Mouse (Mus musculus) T-helper 17 cell (primary cell): ENCODE data around the gene Krt42.

Experiments used
- in situ Hi-C, 2 experiments: fragments of 300-600 bp; cut with MboI, MseI; formaldehyde crosslinking; loops; 1 replicate in 1 of 2; 2 replicates in 1 of 2; pipeline ENCODE4 v1.15.1; 2025; ENCODE audit warnings: high pct_unique_total_duplicates in 2 of 2

Krt42 gene

GRCm38 (mm10) chr11:100281596-100282544 lies 12.2 kb upstream of the Krt42 start:
- in situ Hi-C loops: loop anchor here (5.0 kb wide), 3 partner anchors 80 to 815 kb away; no protein-coding TSS in a partner anchor

GRCm38 (mm10) chr11:100278759-100279158 lies 9.1 kb upstream of the Krt42 start:
- in situ Hi-C loops: no loop called here

DNA sequence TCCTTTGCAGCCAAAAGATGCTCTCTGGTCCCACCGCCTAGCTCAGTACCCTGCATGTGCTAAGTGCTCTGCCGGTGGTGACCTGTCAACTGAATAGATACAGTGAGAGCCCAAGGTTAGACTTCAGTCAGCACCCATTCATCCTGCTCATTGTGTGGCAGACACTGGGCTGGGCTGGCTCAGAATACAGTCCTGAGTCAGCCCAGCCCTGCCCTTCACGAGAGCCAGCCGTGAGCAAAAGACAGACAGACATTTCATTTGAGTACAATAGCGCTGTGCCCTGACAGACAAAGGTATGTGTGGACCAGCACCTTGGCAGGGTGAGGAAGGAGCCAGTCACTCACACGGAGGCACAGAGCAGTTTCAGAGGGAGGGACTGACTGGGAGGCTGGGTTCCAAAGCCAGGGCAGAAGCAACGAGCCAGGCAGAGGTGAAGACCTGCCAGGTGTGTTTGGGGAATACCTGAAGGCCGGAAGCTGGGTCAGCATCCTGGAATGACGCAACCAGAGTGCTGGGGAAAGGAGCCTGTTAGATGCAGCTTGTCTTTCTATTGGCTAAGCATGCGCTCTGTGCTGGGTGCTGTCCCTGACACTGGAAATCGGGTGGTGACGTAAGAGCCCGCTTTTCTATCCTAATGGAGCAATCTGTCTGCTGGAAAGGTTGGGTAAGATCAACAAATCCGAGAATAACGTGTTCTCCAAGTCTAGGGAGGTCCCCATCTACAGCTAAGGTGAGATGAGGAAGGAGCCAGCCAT lies 8.2 kb upstream of the Krt42 start:
- in situ Hi-C loops: no loop called here

DNA sequence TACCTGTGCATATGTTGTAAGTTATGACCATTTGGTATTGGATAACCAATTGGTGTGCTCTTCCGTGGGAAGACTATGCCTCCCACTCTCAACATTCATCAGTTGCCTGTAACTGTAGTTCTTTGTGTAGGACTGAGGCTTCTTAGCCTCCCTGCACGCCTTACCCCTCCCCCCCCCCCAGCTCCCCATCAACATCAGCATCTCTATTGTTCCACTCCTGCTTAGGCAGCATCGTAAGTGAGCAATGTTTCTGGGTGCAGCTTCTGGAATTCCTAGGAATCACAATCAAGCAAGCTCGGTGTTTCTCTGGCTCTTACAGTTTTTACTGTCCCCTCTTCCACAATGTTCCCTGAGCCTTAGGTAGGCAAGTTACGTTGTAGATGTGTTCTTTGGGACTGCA lies 5.8 kb upstream of the Krt42 start:
- in situ Hi-C loops: no loop called here

GRCm38 (mm10) chr11:100274719-100275118 lies 5.0 kb upstream of the Krt42 start:
- in situ Hi-C loops: no loop called here

DNA sequence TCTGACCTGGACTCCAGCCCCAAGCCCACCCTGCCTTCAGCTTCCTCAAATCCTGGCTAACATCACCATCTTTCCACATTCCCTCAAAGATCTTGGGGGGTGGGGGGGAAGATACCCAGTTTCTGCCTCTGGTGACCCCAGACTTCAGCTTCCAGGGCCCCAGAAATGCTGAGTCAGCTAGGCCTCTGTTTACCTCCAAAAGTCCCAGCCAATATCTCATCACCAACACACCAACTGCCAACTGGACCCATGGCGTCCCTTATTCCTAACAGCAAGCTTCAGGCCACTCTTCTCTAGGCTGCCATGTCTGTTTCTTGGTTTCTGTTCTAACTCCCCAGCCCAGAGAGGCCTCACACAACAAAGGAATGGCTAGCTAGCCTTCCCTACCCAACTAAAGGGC lies 2.2 kb upstream of the Krt42 start:
- in situ Hi-C loops: no loop called here

DNA sequence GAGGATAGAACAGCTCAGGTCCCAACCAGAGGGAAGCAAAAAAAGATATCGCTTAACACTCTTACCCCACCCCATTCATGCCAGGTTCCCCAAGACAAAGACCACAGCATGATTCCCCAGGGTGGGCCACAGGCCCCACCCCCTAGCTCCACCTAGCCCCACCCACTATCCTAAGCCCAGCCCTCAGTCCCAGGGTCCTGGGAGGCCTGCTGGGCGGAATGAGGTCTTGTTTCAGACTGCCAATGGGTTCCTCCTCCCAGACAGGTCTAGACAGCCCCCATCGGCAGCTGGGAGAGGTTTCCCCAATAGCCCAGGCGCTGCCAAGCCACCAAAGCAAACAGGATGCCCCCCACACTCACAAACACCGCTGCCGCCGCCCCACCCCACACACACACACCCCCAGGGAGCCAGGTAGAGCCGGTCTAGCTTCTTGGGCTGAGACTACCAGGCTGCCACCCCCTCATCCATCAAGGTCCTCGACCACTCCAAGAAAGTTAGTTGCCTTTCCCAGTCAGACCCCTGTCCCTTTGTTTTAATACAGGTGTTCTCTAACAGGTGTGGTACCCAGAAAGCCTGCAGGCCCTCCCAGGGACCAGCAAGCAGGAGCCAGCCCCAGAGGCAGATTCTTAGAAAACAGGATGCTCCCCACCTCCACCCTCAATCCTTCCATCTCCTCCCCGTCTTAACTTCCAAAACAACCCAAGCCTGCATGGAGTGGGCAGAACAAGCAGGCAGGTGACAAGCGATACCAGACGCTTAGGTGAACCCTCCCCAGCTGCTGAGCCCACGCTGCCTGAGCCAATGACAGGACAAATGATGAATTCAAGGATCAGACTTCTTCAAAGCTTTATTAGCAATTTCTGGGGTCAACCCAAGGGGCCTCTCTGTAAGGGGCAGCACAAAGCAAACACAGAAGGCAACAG lies 7.4 kb downstream of the Krt42 start:
- in situ Hi-C loops: no loop called here

- in situ Hi-C loops: no loop called here
These were observed 8.5 kb downstream of the Krt42 start for GRCm38 (mm10) chr11:100261235-100261605.

- in situ Hi-C loops: no loop called here
These were observed 9.0 kb downstream of the Krt42 start, which contains the start of gene Krt17 for GRCm38 (mm10) chr11:100260514-100261234. TSS of gene Krt17 (minus strand) at chr11:100261029.

- in situ Hi-C loops: no loop called here
These were observed 10.6 kb downstream of the Krt42 start for GRCm38 (mm10) chr11:100259079-100259478.

- in situ Hi-C loops: no loop called here
These were observed 11.7 kb downstream of the Krt42 start for GRCm38 (mm10) chr11:100257967-100258366.

DNA sequence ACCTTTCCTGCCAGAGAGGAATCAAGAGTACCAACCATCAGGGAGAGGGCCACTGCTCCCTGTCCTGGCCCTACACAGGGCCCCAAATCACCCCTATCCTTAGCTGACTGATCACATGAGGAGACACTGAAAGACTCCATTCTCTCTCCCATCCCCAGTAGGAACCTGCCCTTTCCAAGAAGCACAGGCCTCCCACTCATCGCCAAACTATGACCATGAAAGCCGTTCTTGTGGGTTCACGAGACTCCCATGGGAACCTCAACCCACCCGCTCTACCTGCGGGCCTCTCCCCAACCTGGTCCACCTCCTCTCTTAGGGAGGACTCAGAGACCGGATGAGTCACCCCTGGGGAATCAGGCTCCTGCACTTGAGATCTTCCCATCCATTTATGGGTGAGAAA lies 14.2 kb downstream of the Krt42 start:
- in situ Hi-C loops: no loop called here

DNA sequence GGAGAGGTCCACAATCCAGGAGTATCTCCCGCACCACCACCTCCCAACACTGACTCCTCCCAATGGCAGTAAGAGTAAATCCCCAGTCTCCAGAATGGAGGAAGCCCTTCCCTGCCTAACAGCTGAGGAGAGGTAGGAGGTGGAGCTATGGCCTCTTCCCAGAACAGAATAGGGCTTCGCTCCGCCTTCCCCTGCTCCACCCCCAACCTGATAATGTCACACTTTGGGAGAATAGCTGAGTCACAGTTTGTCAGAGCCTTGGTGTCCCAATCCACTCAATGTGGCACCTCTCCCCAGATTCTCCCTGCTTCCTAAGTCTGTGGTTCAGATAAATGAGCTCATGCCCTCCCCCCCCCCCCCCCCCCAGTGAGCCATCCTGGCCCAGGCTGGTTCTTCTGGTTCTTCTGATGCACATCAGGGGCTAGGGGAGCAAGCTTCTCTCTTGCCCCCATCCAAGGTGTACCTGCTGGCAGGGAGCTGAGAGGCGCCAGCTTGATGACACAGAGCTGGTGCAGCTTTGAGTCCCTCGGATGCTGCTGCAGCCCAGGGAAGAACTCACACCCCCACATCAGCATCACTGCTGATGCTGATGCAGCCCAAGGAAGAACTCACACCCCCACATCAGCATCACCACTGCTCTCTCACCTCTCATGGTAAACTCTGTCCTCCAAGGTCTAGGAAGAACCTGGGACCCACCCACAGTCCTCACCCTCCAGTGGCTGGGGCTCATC lies 15.1 kb downstream of the Krt42 start:
- in situ Hi-C loops: no loop called here

DNA sequence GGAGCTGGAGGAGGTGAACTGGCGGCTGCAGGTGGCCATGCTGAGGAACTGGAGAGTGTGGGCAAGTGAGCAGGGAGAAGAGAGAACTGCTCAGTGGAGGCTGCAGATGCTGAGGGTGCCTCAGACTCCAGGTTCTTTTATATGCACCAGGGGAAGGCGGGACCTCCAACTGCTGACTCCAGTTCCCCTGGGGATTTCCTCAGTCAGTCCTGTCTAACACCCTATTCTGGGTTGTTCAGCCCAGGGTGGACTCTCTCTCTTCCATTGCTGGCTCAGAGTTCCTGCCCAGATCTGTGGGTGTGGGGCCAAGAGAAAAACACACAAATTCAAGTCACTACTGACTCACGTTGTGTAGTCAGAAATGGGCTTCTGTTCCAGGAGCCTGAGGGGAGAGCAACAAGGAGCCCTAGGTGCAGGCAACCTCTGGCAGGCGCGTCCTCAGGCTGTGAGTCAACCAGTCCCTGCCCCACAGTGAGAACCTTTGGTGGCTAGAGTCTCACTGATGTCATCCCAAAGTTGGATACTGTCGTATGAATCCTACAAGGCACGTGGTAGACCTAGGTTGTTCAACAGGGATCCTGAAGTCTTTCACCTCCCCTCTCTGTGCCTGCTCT lies 20.7 kb downstream of the Krt42 start, which contains the start of gene Krt16:
Gene Krt16 (minus strand): TSS at position 51 of the 614 bp plus-strand sequence.
- in situ Hi-C loops: loop anchor here in 1 of 2 experiments (10.0 kb wide), 1 partner anchor 676 kb away; no protein-coding TSS in a partner anchor

- in situ Hi-C loops: loop anchor here in 1 of 2 experiments (10.0 kb wide), 1 partner anchor 678 kb away; no protein-coding TSS in a partner anchor
These were observed 23.2 kb downstream of the Krt42 start for GRCm38 (mm10) chr11:100246471-100246870.

DNA sequence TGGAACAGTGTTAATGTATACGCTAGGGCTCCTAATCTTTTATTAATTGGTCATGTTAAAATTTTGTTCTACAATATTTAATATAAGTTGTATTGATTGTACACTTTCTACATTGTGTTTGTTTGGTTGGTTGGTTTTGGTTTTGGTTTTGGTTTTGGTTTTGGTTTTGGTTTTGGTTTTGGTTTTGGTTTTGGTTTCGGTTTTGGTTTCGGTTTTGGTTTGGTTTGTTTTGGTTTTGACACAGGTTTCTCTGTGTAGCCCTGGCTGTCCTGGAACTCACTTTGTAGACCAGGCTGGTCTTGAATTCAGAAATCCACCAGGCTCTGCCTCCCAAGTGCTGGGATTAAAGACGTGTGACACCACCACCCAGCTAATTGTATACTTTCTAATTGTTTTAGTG lies 29.4 kb downstream of the Krt42 start:
- in situ Hi-C loops: loop anchor here in 1 of 2 experiments (10.0 kb wide), 1 partner anchor 685 kb away; no protein-coding TSS in a partner anchor

DNA sequence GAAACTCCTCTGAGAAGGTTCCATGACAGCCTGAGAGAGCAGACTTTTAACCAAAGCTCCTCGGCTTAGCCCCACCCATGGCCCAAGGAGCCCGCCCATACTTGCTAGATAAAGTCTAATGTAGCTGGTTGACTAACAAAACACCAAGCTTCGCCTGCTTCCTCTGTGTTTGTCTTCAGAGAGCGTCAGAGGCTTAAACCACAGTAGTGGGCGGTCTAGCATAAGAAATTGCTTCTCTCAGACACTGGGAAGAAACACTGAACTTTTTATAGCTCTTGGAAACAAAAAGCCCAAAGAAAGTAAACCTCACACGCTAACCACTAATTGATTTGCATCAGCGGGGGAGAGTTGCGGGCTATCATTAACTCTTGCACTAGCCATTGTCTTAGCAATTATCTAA lies 47.9 kb downstream of the Krt42 start:
- in situ Hi-C loops: no loop called here

GRCm38 (mm10) chr11:100219304-100219703 lies 50.4 kb downstream of the Krt42 start:
- in situ Hi-C loops: no loop called here
